Mouse (Mus musculus): ENCODE results near the gene Dab1. TPM values are rescaled to one million over a fixed set of nuclear protein-coding genes. Genes with fewer than 3 reads are reported as not detected.

Dab1 gene
- total RNA-seq, 2 experiments from 2014 or later, result 1.7 to 1.9 TPM

- DNase-seq (ENCODE audit: low spot score in 2 of 2), result no peak
Measured at GRCm38 (mm10) chr4:104501245-104501644, 882.1 kb downstream of the Dab1 start.

GRCm38 (mm10) chr4:104504916-104505315, 885.8 kb downstream of the Dab1 start:
- no peak for DNase-seq (ENCODE audit: low spot score in 2 of 2)

GRCm38 (mm10) chr4:104509230-104509985, 890.2 kb downstream of the Dab1 start:
- no peak for DNase-seq (ENCODE audit: low spot score in 2 of 2)

- DNase-seq (ENCODE audit: low spot score in 2 of 2), result no peak
Measured at GRCm38 (mm10) chr4:104511855-104512254, 892.7 kb downstream of the Dab1 start.

- no peak for DNase-seq (ENCODE audit: low spot score in 2 of 2)
Measured at GRCm38 (mm10) chr4:104512513-104512912, 893.4 kb downstream of the Dab1 start.

GRCm38 (mm10) chr4:104513622-104514021, 894.5 kb downstream of the Dab1 start:
- DNase-seq (ENCODE audit: low spot score in 2 of 2), result no peak

GRCm38 (mm10) chr4:104514568-104515000, 895.4 kb downstream of the Dab1 start:
- DNase-seq (ENCODE audit: low spot score in 2 of 2), result no peak

GRCm38 (mm10) chr4:104515681-104516080, 896.5 kb downstream of the Dab1 start:
- no peak for DNase-seq (ENCODE audit: low spot score in 2 of 2)

- DNase-seq (ENCODE audit: low spot score in 2 of 2), result no peak
Measured at GRCm38 (mm10) chr4:104522324-104522723, 903.2 kb downstream of the Dab1 start.

GRCm38 (mm10) chr4:104523776-104524175, 904.6 kb downstream of the Dab1 start:
- DNase-seq (ENCODE audit: low spot score in 2 of 2), result no peak

GRCm38 (mm10) chr4:104529905-104530646, 910.9 kb downstream of the Dab1 start:
- DNase-seq (ENCODE audit: low spot score in 2 of 2), result no peak

- no peak for DNase-seq (ENCODE audit: low spot score in 2 of 2)
Measured at GRCm38 (mm10) chr4:104532846-104533245, 913.7 kb downstream of the Dab1 start.

GRCm38 (mm10) chr4:104538420-104538819, 919.3 kb downstream of the Dab1 start:
- no peak for DNase-seq (ENCODE audit: low spot score in 2 of 2)

GRCm38 (mm10) chr4:104539047-104539446, 919.9 kb downstream of the Dab1 start:
- no peak for DNase-seq (ENCODE audit: low spot score in 2 of 2)

GRCm38 (mm10) chr4:104547091-104547490, 927.9 kb downstream of the Dab1 start:
- DNase-seq (ENCODE audit: low spot score in 2 of 2), result no peak

GRCm38 (mm10) chr4:104548287-104548686, 929.1 kb downstream of the Dab1 start:
- DNase-seq (ENCODE audit: low spot score in 2 of 2), result no peak

- no peak for DNase-seq (ENCODE audit: low spot score in 2 of 2)
Measured at GRCm38 (mm10) chr4:104550581-104551205, 931.5 kb downstream of the Dab1 start.

- no peak for DNase-seq (ENCODE audit: low spot score in 2 of 2)
Measured at GRCm38 (mm10) chr4:104551390-104552070, 932.4 kb downstream of the Dab1 start.

- no peak for DNase-seq (ENCODE audit: low spot score in 2 of 2)
Measured at GRCm38 (mm10) chr4:104555408-104555807, 936.2 kb downstream of the Dab1 start.

- no peak for DNase-seq (ENCODE audit: low spot score in 2 of 2)
Measured at GRCm38 (mm10) chr4:104563512-104563911, 944.4 kb downstream of the Dab1 start.

GRCm38 (mm10) chr4:104570523-104570922, 951.4 kb downstream of the Dab1 start:
- no peak for DNase-seq (ENCODE audit: low spot score in 2 of 2)

Measured in gastrocnemius, postnatal 4 days (tissue).